Mouse (Mus musculus): ENCODE results near the gene Clca4a.

GRCm38 (mm10) chr3:144966074-144966473 is 8.8 kb downstream of the Clca4a start:
- TF ChIP-seq POLR2A (IDR thresholded peaks at IDR 0.05; ENCODE audit: borderline replicate concordance, low read depth, low read length) (no peak), CTCF (IDR thresholded peaks at IDR 0.05; ENCODE audit: low read depth, low read length) (no peak)

Data from bone marrow macrophage, adult 2 months (primary cell).